Mouse (Mus musculus): ENCODE measurements around the gene Ccdc69. TPM values are rescaled to one million over a fixed set of nuclear protein-coding genes. Genes with fewer than 3 reads are reported as not detected.

The Ccdc69 gene
- polyA plus RNA-seq, 1 experiment from 2014 or later: 1.2 TPM

DNA sequence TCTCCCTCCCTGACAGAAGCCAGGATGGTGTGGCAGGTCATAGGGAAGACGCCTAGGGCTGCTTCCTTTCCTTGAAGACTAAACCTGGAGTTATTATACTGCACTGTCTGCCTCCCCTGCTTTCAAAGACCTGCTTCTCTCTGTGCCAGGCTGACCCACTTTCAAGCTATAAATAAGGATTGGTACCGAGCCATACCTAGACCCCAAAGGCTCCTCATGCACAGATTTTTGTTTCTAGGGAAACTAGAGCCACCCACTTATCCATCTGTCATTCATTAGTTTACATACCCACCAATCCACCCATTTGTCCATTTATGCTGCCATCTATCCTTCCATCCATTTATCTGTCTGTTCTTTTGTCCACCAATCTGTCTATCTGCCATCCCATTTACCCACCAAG, 60.7 kb downstream of the Ccdc69 start:
- peaks cover 20% of the 10 kb centered on the region for H3K4me1 ChIP-seq (replicated peaks; ENCODE audit: control insufficient read depth, insufficient read depth, low read length)
- no peaks in the 10 kb centered on the region for H3K27me3 ChIP-seq (replicated peaks; ENCODE audit: control insufficient read depth, insufficient read depth, low read length)
- H3K4me3 ChIP-seq (ENCODE audit: low read depth, low read length): no peak overlapping the region
- no peaks in the 10 kb centered on the region for H3K9me3 ChIP-seq (ENCODE audit: control insufficient read depth, low read length)
- H3K4me2 ChIP-seq: no peak overlapping the region
- H3K27ac ChIP-seq (ENCODE audit: low read depth, low read length): no peak overlapping the region
- WGBS: 74% methylated on average over 2 of the region's 2 CpGs
- H3K36me3 ChIP-seq (ENCODE audit: control insufficient read depth, insufficient read depth, low read length): peaks cover 15% of the 10 kb centered on the region
- no peak for DNase-seq (ENCODE audit: low spot score)
- no peak for ATAC-seq (replicated peaks; ENCODE audit: low FRiP score)
- H3K9ac ChIP-seq (ENCODE audit: low read depth, low read length): no peak overlapping the region

DNA sequence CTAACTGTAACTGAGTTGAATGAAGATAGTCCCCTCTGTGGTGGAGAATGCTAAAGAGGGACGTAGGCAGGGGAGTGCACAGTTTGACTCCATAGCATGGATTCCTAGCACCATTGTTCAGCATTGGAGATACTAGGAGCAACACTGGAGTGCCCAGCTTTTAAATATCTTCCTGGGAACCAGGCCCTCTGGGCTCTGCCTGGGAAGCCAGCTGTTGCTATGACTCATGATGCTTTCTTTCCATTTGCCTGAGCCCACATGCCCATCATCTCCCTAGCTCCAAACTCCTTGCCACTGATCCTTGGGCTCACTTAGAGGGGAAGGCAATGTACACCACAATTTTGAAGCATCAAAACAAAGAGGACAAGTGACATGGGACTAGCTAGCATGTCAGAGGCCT, 61.2 kb downstream of the Ccdc69 start:
- H3K9ac ChIP-seq (ENCODE audit: low read depth, low read length): no peak overlapping the region
- H3K27me3 ChIP-seq (replicated peaks; ENCODE audit: control insufficient read depth, insufficient read depth, low read length): no peaks in the 10 kb centered on the region
- H3K4me2 ChIP-seq: no peak overlapping the region
- peaks cover 16% of the 10 kb centered on the region for H3K4me1 ChIP-seq (replicated peaks; ENCODE audit: control insufficient read depth, insufficient read depth, low read length)
- H3K36me3 ChIP-seq (ENCODE audit: control insufficient read depth, insufficient read depth, low read length): peaks cover 15% of the 10 kb centered on the region
- ATAC-seq (replicated peaks; ENCODE audit: low FRiP score): no peak
- no peak overlapping the region for H3K27ac ChIP-seq (ENCODE audit: low read depth, low read length)
- no peaks in the 10 kb centered on the region for H3K9me3 ChIP-seq (ENCODE audit: control insufficient read depth, low read length)
- no peak for DNase-seq (ENCODE audit: low spot score)
- H3K4me3 ChIP-seq (ENCODE audit: low read depth, low read length): no peak overlapping the region
- WGBS: 83% methylated on average over 1 of the region's 1 CpGs

DNA sequence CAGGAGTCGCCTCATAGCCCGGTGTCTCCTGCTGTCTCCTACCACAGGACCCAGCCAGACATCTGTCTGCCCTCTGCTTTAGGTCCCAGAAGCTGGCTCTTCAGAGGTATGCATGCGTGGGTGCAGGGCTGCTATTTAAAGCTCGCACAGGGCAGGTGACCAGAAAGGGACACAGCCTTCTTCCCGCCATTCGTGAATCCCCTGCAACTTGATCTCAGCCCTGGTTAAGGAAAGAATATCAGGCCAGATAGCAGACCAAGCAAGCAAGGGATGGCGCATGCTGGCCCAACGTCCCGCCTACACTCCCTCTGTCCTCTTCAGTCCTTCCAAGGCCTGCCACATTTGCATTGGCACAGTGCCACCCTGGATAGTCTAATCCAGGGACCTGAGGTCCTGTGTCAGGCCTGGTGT, 62.1 kb downstream of the Ccdc69 start:
- H3K4me2 ChIP-seq: no peak overlapping the region
- WGBS: 75% methylated on average over 9 of the region's 9 CpGs
- H3K9me3 ChIP-seq (ENCODE audit: control insufficient read depth, low read length): no peaks in the 10 kb centered on the region
- H3K27me3 ChIP-seq (replicated peaks; ENCODE audit: control insufficient read depth, insufficient read depth, low read length): no peaks in the 10 kb centered on the region
- H3K4me3 ChIP-seq (ENCODE audit: low read depth, low read length): no peak overlapping the region
- ATAC-seq (replicated peaks; ENCODE audit: low FRiP score) (no peak), DNase-seq (ENCODE audit: low spot score) (no peak)
- no peak overlapping the region for H3K27ac ChIP-seq (ENCODE audit: low read depth, low read length)
- H3K36me3 ChIP-seq (ENCODE audit: control insufficient read depth, insufficient read depth, low read length): peaks cover 15% of the 10 kb centered on the region
- H3K4me1 ChIP-seq (replicated peaks; ENCODE audit: control insufficient read depth, insufficient read depth, low read length): peaks cover 10% of the 10 kb centered on the region
- H3K9ac ChIP-seq (ENCODE audit: low read depth, low read length): no peak overlapping the region

DNA sequence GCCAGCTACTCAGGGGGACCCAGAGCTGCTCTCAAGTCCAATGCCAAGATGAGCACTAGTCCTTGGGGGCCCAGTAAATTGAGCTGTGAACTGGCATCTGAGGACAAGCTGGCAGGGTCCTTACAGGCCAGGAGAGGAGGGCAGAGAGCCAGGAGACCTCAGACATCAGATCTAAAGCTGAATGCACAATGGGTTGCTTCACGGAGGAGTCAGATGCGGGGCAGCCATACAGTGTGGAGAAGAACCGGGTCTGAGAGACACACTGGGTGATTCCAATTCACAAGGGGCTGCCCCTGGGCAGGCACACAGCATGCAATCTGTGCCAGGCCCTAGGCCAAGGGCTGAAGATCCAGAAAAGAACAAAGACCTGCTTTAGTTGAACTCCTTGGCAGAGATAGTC, 62.7 kb downstream of the Ccdc69 start:
- Histone ChIP-seq H3K27me3 (replicated peaks; ENCODE audit: control insufficient read depth, insufficient read depth, low read length) (no peaks in the 10 kb centered on the region), H3K9ac (ENCODE audit: low read depth, low read length) (no peak overlapping the region), H3K27ac (ENCODE audit: low read depth, low read length) (no peak overlapping the region), H3K4me3 (ENCODE audit: low read depth, low read length) (no peak overlapping the region), H3K4me2 (no peak overlapping the region), H3K4me1 (replicated peaks; ENCODE audit: control insufficient read depth, insufficient read depth, low read length) (peaks cover 10% of the 10 kb centered on the region), H3K36me3 (ENCODE audit: control insufficient read depth, insufficient read depth, low read length) (peaks cover 15% of the 10 kb centered on the region), H3K9me3 (ENCODE audit: control insufficient read depth, low read length) (no peaks in the 10 kb centered on the region)
- ATAC-seq (replicated peaks; ENCODE audit: low FRiP score) (no peak), DNase-seq (ENCODE audit: low spot score) (no peak)
- WGBS: 84% methylated on average over 3 of the region's 3 CpGs

DNA sequence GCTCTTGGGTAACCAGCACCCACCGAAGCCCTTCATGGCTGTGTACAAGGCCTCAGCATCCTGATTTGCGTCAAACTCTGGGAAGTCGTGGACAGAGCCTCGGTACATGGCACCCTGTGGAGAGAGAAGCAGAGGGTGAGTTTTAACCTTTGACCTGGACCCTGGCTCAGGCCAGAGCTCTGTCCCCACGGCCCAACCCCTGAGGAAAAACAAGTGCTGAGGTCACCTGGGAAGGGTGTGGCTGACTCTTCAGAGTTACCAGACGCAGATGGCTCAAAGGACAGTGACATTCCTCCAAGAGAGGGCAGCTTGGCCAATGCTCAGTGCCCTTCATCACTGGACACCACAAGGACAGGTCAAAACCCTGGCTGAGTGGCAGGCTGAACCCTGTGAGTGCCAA, 64.1 kb downstream of the Ccdc69 start:
- no peak overlapping the region for H3K4me3 ChIP-seq (ENCODE audit: low read depth, low read length)
- no peak overlapping the region for H3K9ac ChIP-seq (ENCODE audit: low read depth, low read length)
- no peaks in the 10 kb centered on the region for H3K27me3 ChIP-seq (replicated peaks; ENCODE audit: control insufficient read depth, insufficient read depth, low read length)
- 72% methylated on average over 6 of the region's 6 CpGs for WGBS
- H3K4me2 ChIP-seq: no peak overlapping the region
- DNase-seq (ENCODE audit: low spot score) (no peak), ATAC-seq (replicated peaks; ENCODE audit: low FRiP score) (no peak)
- no peaks in the 10 kb centered on the region for H3K9me3 ChIP-seq (ENCODE audit: control insufficient read depth, low read length)
- no peak overlapping the region for H3K27ac ChIP-seq (ENCODE audit: low read depth, low read length)
- peaks cover 2% of the 10 kb centered on the region for H3K4me1 ChIP-seq (replicated peaks; ENCODE audit: control insufficient read depth, insufficient read depth, low read length)
- peaks cover 14% of the 10 kb centered on the region for H3K36me3 ChIP-seq (ENCODE audit: control insufficient read depth, insufficient read depth, low read length)

DNA sequence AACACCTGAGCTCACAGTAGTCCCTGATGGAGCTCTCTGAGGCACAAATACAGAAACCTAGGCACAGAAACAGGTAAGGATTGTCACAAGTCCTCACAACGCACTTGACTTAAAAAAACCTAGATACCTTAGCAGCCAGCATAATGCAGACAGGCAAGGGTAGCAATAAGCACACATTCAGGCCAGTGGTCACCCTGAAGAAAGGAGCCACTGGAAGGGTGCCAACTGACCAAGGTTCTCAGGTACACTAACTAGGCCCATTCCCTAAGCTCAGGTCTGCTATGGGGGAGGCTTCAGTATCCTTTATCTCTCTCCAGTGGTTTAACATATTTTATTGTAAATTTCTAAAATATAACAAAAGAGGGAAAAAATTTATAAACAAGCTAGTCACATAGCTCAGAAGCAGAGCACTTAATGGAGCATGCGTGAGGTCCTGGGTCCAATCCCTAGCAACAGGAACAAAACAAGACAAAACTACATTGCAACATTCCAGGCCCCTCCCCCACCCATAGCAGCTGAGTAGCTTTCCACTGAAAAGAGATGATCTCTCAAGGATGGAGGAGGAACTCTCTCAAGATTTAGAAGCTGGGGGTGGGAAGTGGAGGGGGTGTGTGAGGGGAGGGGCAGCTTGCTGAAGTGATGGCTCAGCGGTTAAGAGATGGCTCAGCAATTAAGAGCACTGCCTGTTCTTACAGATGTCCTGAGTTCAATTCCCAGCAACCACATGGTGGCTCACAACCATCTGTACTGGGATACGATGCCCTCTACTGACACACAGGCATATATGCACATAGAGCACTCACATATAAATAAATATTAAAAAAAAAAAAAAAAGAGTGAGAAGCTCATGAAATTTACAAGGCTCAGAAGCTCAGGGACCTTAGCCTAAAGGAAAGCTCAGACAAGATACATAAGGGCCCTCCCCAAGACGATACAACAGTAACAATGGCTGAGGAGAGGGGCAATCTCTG, 65.1 kb downstream of the Ccdc69 start:
- Histone ChIP-seq H3K36me3 (ENCODE audit: control insufficient read depth, insufficient read depth, low read length) (peaks cover 11% of the 10 kb centered on the region), H3K4me2 (no peak overlapping the region), H3K27ac (ENCODE audit: low read depth, low read length) (no peak overlapping the region), H3K27me3 (replicated peaks; ENCODE audit: control insufficient read depth, insufficient read depth, low read length) (no peaks in the 10 kb centered on the region), H3K9me3 (ENCODE audit: control insufficient read depth, low read length) (no peaks in the 10 kb centered on the region), H3K4me1 (replicated peaks; ENCODE audit: control insufficient read depth, insufficient read depth, low read length) (no peaks in the 10 kb centered on the region; the same call in none of the 2 replicates), H3K9ac (ENCODE audit: low read depth, low read length) (no peak overlapping the region), H3K4me3 (ENCODE audit: low read depth, low read length) (no peak overlapping the region)
- ATAC-seq (replicated peaks; ENCODE audit: low FRiP score) (no peak), DNase-seq (ENCODE audit: low spot score) (no peak)
- WGBS: 88% methylated on average over 5 of the region's 5 CpGs

DNA sequence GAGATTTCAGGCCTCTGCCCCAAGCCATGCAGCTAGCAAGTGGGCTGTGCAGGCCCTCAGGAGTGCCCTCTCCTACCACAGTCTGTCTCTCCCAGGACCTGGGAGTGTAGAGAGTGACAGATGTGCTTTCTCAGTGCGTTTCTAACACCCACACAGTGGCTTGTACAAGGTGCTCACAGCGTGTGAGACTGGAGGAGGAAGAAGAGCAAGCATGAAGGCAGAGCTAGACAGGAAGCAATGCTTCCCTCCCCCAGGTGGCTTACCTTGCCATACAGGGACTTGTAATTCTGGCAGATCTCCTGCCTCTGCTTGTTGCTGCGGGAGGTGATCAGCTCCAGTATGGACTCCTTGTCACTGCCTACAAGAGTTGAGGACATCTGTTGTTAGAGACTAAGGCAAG, 66.5 kb downstream of the Ccdc69 start:
- no peak for ATAC-seq (replicated peaks; ENCODE audit: low FRiP score)
- H3K9ac ChIP-seq (ENCODE audit: low read depth, low read length): no peak overlapping the region
- no peak overlapping the region for H3K4me3 ChIP-seq (ENCODE audit: low read depth, low read length)
- H3K4me1 ChIP-seq (replicated peaks; ENCODE audit: control insufficient read depth, insufficient read depth, low read length): no peaks in the 10 kb centered on the region; the same call in 1 of the 2 replicates
- H3K9me3 ChIP-seq (ENCODE audit: control insufficient read depth, low read length): no peaks in the 10 kb centered on the region
- H3K27ac ChIP-seq (ENCODE audit: low read depth, low read length): no peak overlapping the region
- H3K4me2 ChIP-seq: no peak overlapping the region
- WGBS: 83% methylated on average over 3 of the region's 3 CpGs
- DNase-seq (ENCODE audit: low spot score): no peak
- no peaks in the 10 kb centered on the region for H3K27me3 ChIP-seq (replicated peaks; ENCODE audit: control insufficient read depth, insufficient read depth, low read length)
- peaks cover 23% of the 10 kb centered on the region for H3K36me3 ChIP-seq (ENCODE audit: control insufficient read depth, insufficient read depth, low read length)

DNA sequence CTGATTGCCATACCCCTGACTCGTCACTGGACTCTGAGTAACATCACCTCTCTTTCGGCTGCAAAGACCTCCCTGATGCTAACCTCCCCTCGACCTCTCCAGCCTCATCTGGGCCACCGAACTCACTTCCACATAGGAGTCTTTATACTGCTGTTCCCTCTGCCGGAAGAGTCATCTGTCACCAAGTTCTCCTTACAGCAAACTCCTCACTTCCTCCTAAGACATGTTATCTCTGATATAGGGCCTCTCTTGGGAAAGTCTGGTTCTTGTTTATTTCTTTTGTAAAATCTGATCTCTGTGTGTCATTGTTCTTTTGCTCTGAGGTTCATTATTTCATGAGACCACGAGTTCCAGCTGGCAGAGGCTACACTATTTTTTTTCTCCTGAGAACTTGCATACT, 69.7 kb downstream of the Ccdc69 start:
- Histone ChIP-seq H3K36me3 (ENCODE audit: control insufficient read depth, insufficient read depth, low read length) (peaks cover 21% of the 10 kb centered on the region), H3K4me1 (replicated peaks; ENCODE audit: control insufficient read depth, insufficient read depth, low read length) (no peaks in the 10 kb centered on the region), H3K4me3 (ENCODE audit: low read depth, low read length) (no peak overlapping the region), H3K9ac (ENCODE audit: low read depth, low read length) (no peak overlapping the region), H3K4me2 (no peak overlapping the region), H3K27ac (ENCODE audit: low read depth, low read length) (no peak overlapping the region), H3K27me3 (replicated peaks; ENCODE audit: control insufficient read depth, insufficient read depth, low read length) (no peaks in the 10 kb centered on the region), H3K9me3 (ENCODE audit: control insufficient read depth, low read length) (no peaks in the 10 kb centered on the region)
- ATAC-seq (replicated peaks; ENCODE audit: low FRiP score) (no peak), DNase-seq (ENCODE audit: low spot score) (no peak)
- 46% methylated on average over 6 of the region's 6 CpGs for WGBS

DNA sequence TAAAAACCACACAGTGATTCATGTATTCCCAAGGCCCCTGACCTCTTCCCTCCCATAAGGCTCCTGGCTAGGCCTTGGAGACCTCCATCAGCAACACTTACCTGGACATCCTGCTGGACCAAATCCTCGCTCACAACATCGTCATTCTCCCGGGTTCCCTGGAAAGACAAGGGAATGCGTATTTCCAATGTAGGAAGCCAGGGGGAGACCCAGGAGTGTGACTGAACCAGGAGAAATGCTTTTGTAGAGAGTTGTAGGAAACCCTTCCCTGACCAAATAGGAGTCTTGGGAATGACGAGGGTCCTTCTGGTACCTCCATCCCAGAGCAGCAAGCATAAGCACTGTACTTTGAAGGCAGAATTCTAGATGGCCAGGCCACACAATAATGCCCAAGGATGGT, 72.2 kb downstream of the Ccdc69 start:
- Histone ChIP-seq H3K4me3 (ENCODE audit: low read depth, low read length) (no peak overlapping the region), H3K36me3 (ENCODE audit: control insufficient read depth, insufficient read depth, low read length) (peaks cover 32% of the 10 kb centered on the region), H3K9ac (ENCODE audit: low read depth, low read length) (no peak overlapping the region), H3K27me3 (replicated peaks; ENCODE audit: control insufficient read depth, insufficient read depth, low read length) (no peaks in the 10 kb centered on the region), H3K27ac (ENCODE audit: low read depth, low read length) (no peak overlapping the region), H3K4me1 (replicated peaks; ENCODE audit: control insufficient read depth, insufficient read depth, low read length) (no peaks in the 10 kb centered on the region), H3K4me2 (no peak overlapping the region), H3K9me3 (ENCODE audit: control insufficient read depth, low read length) (no peaks in the 10 kb centered on the region)
- ATAC-seq (replicated peaks; ENCODE audit: low FRiP score): no peak
- WGBS: 83% methylated on average over 5 of the region's 5 CpGs
- DNase-seq (ENCODE audit: low spot score): no peak

Data from liver, embryonic 11.5 days (tissue).